Mouse (Mus musculus): ENCODE measurements around the gene Kdm8.

Gene Kdm8

DNA sequence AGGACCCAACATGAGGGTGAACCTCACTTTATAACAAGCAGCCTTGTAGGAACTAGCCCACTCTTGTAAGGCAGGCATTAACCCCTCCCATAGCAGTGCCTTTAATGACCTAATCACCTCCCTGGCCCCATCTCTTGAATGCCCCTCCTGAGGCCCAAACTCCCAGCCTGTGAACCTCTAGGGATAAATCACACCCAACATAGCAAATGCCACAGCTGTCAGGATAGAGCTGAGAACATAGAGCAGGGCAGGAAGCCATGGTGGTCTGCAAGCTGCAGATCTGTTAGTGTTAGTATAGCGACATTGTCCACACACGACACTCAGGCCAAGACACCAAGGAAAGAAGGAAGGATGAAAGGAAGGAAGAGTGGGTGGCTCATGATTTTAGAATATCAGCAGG lies 6.6 kb downstream of the Kdm8 start:
- no peak for DNase-seq (ENCODE audit: extremely low read depth, insufficient read length, low spot score)

DNA sequence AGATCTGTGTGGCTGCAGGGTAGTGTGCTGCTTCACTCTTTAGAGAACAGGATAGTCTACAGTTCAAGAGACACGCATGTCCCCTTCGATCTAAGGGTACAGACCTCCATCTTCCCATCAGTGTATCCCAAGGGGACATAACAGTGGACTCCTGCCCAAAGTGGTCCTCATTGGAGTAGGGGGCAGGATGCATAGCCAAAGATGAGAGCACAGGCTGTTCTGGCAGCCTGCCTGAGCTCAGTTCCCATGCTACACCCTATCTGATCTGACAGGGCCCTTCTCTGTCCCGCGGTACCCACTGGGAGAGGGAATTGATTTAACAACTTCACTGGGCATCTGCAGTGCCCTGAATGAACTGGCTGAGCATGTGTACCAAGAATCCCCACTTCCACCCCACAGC lies 9.2 kb downstream of the Kdm8 start:
- no peak for DNase-seq (ENCODE audit: extremely low read depth, insufficient read length, low spot score)

DNA sequence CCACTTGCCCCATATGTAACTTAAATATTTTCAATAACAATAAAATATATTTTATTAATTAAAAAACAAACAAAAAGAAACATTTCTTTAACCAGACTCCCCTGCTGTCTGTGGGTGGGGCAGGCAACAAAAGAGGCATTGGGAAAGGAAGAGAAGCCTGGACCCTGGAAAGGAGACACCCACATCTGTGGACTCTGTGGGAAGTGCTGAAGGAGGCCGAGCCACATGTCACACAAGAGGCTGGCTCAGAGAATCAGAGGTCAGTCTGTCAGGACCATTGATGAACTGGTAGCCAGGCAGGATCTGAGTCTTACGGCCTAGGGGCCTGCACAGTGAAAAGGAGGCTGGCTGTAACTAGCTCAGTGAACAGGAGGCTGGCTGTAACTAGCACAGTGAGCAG lies 17.7 kb downstream of the Kdm8 start:
- DNase-seq (ENCODE audit: extremely low read depth, insufficient read length, low spot score): no peak

DNA sequence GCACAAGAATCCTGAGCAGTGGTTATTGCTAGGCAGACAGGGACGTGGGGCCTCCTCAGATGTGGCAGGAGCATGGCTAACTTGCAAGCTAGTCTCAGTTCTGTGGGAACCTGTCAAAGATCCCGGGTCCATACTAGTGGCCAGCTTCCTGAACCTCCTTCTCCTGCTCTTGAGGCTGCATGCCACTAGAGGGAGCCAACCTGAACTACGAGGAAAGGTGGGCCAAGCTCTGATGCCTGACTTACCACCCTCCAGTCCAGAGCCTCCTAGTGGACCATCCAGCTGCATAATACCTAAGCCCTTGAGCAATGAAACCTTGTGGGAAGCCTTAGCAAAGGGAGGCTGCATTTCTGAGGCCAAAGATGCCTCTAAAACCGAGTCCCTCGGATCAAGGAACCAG lies 25.5 kb downstream of the Kdm8 start:
- peak; percentile 30 for DNase-seq (ENCODE audit: extremely low read depth, insufficient read length, low spot score)

GRCm38 (mm10) chr7:125470901-125471300 lies 26.4 kb downstream of the Kdm8 start:
- no peak for DNase-seq (ENCODE audit: extremely low read depth, insufficient read length, low spot score)

DNA sequence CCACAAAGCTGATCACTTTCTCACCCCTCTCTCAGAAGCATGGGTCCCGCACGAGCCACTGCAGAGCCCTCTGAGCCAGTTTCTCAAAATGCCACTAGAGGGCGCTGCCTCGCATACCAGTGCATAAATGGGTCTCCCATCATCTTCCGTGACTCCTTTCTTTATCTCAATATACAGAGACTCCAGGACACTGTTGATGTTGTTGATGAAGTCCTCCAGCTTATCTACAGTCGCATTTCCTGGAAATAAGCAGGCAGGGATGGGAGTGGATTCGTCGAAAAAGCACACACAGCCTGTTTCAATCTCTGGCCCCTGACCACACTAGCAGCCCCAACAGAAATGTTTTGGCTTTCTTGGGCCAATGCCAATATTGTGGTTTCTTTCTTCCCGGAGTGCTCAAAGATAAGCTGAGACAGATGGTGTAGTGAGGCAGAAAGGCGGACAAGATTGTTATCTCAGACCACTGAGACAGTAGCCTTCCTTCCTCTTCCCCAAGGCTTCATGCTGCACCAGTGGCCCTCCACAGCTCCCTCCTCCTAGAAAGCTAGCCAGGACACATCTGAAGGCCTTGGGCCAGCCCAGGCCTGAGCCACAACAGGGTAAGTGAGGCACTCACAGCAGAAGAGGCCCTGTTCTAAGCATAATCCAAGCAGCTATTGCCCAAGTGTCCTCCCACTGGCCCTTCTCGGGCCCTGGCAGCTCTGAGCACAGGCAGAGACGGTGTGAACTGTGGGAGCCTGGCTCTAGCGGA lies 27.7 kb downstream of the Kdm8 start:
- DNase-seq (ENCODE audit: extremely low read depth, insufficient read length, low spot score): peak; percentile 51

DNA sequence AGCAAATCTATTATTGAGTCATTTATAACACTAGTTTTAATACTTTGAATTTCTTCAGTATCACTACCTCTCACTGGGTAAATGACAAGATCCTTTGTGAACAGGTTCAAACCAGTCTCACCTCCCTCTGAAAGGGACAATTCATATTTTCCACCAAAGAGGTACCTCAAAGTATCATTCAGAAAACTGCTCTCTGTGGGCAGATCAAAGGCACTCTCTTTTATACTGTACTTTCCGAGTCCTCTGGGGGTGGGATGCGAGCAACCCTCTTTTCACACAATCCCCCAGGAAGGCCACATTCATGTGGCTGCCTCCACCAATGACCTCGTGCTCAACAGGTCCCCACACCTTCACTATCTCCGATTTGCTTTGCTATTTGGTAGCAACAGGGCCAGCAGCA lies 30.1 kb downstream of the Kdm8 start:
- DNase-seq (ENCODE audit: extremely low read depth, insufficient read length, low spot score): no peak

DNA sequence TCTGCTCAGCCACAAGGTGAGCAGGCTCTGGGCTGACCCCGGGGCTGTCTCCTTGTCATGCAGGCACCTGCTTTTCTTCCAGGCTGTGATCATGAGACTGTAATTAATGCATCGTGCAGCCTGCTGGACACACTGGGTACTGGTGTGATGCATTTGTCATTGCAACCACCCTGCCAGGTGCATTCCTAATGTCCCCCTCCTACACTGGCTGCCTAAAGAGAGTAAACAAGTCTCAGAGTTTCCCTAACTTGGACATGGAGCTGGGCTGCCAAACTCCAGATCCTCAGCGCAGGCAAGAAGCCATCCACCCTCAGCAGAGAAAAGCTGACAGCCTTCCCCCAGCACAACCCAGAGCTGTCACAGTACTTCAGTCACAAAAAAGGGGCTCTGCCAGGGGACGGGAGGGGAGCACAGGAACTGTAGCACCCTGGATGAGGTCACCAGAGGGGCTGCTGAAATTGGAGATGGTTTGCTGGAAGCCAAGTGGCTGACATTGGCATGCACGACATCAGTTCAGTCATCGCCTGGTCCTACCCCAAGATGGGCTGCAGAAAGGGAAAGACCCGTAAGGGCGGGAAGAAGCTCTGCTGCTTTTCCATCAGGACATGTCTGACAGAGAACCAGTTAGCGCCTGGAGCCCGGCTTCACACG lies 31.2 kb downstream of the Kdm8 start:
- no peak for DNase-seq (ENCODE audit: extremely low read depth, insufficient read length, low spot score)

DNA sequence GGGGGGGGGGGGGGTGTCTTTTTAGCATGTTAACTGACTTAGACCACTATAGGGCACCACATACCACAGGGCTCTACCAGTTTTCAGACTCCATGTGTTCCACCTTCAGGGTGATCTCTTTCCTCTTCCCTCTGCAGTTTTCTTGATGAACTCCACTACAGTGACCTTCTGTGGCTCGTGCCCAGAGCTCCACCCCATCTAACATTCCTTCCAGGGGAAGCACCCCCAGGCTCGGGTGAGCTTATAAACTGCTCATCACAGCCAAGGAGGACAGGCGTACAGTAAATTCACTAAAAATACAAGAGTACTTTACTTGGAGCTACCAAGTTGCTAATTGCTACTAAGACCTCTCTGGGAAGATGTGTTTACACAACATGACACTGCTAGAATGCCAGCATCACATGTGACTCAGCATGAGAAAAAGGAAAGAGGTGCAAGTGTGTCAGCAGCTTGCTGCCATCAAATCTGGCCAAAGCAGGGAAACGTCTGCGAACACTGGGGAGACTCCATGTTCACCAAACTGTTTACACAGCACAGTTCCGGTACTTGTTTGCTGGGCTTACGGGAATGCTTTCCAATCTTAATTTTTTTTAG lies 34.0 kb downstream of the Kdm8 start:
- no peak for DNase-seq (ENCODE audit: extremely low read depth, insufficient read length, low spot score)

DNA sequence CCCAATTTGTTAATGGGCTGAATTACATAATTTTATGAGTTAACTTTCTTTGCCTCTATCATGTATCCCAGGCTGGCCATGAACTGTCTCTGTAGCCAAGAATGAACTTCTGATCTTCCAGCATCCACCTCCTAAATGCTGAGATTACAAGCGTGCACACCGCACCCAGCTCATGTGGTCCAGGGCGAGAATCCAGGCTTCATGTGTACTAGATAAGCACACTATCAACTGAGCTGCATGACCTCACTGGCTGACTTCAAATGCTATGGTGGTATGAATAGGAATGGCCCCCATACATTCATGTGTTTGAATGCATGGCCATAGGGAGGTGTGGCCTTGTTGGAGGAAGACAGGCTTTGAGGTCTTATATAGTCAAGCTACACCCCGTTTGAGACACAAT lies 36.0 kb downstream of the Kdm8 start:
- DNase-seq (ENCODE audit: extremely low read depth, insufficient read length, low spot score): no peak

DNA sequence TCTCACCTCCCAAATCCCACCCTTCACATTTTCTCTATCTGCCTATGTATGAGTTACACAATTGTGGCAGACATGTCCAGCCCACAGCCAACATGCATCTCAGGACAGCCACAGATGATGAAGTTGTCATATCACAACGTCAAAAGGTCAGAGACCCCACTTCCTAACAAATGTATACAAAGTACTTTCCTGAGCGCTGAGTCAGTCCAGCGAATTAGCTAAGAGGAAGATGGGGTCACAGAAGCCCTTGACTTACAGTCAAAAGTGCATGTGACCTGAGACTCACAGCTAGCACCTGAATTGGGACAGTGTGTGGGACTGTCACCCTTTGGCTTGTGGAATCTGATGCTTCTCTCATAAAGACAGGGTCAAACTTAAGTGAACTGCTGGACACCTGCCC lies 37.9 kb downstream of the Kdm8 start:
- no peak for DNase-seq (ENCODE audit: extremely low read depth, insufficient read length, low spot score)

- DNase-seq (ENCODE audit: extremely low read depth, insufficient read length, low spot score): no peak
Measured at GRCm38 (mm10) chr7:125482886-125483285, 38.4 kb downstream of the Kdm8 start.

DNA sequence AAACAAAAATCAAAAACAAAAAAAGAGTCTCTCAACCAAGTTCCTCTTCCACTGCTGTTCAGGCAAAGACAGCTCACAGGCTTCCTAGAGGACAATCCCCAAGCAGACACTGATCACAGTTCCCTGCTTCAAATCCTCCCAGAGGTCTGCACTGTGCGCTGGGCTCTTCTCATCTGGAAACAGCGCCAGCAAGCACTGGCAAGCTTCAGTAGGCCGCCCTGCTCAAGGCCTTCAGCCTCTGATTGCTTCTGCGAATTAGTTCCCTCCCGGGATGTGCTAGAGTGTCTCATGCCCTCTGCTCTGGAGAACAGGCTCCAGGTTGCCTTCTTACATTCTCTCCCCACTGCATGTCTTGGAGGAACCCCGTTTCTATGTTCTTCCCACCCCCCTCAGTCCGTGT lies 40.3 kb downstream of the Kdm8 start:
- DNase-seq (ENCODE audit: extremely low read depth, insufficient read length, low spot score): no peak

- DNase-seq (ENCODE audit: extremely low read depth, insufficient read length, low spot score): no peak
Measured at GRCm38 (mm10) chr7:125486121-125486630, 41.7 kb downstream of the Kdm8 start.

DNA sequence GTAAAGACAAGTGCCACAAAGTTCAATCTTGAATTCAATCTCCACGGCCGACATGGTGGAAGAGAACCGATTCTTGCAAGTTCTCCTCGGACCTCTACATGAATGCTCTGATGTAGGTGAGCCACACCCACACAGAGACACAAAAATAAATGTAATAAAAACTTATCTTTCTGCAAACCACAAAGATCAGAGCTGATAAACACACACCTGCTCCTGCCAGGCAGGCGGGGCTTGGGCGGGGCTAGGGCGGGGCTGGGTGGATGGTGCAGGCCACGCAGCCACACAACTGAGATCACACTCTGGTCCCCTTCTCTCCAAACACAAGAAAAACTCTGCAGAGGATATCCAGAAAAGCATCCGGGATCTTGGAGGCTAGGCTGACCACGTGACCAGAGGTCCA lies 42.6 kb downstream of the Kdm8 start:
- DNase-seq (ENCODE audit: extremely low read depth, insufficient read length, low spot score): no peak

DNA sequence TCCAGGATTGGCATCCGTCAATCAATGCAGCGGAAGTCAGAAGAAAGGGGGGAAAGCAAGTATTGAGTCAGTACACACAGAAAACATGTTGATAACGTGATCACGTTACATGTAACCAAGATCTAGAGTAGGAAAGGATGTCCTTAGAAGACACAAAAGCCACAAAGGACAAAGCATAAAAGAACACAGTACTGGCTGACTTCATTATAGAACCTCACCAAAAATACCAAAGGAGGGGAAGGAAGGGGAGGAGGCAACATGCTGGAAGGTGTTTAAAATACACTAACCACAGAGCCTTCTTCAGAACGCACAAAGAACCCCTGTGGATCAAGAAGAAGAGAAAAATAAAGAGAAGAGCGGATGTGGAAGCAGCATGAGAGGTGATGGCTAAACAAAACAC lies 44.2 kb downstream of the Kdm8 start:
- DNase-seq (ENCODE audit: extremely low read depth, insufficient read length, low spot score): no peak

GRCm38 (mm10) chr7:125489636-125490035 lies 45.2 kb downstream of the Kdm8 start:
- no peak for DNase-seq (ENCODE audit: extremely low read depth, insufficient read length, low spot score)

GRCm38 (mm10) chr7:125490947-125491735 lies 46.7 kb downstream of the Kdm8 start, which contains the start of gene Nsmce1:
Gene Nsmce1, minus strand, starts transcription at chr7:125491596.
- DNase-seq (ENCODE audit: extremely low read depth, insufficient read length, low spot score): peak; percentile 92

- DNase-seq (ENCODE audit: extremely low read depth, insufficient read length, low spot score): no peak
Measured at GRCm38 (mm10) chr7:125491760-125492159, 47.3 kb downstream of the Kdm8 start.

DNA sequence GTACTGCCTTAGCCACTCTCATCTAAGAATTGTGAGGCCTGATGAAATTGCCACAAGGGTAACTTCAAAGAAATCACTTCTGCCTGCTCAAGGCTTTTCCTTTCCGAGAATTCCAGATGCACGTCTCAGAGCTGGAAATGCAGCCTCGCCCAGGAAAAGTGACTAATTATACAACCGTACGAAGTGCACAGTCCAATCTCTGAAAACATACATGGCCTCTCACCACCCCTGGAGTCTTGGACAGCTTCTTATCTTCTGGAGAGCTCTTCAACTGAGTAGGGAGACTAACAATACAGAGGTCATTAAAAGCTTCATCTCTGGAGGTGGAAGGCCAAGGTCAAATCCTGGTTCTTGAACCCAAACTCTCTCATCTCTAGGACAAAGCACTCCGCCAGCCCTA lies 48.1 kb downstream of the Kdm8 start:
- no peak for DNase-seq (ENCODE audit: extremely low read depth, insufficient read length, low spot score)

DNA sequence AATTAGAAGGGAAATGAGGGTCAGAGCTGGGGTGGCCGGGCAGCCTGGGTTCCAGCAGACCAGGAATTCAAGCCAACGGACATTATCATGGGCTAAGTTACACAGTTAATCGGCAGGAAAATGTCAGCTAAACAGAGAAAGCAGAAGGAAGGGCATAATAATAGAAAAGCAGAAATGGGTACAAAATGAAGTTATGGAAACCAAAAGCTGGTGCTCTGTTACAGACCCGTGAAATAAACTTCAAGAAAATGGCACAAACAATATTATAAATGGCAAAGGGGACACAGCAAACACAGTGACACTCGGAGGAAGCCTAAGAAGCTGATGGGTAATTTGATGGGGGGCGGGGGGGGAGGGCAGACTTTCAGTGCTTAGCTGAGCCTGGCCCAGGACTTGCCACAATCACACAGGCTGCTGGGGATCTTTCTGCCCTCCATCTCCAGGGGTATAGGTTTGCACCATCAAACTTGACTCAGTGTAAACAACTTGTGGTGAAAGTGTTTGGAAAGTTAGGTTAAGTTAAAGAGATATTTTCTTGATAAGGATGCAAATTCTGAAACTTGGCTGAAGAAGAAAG lies 51.5 kb downstream of the Kdm8 start:
- no peak for DNase-seq (ENCODE audit: extremely low read depth, insufficient read length, low spot score)

All from 3134 (cell line).